Mouse (Mus musculus) natural killer cell, adult 2 months (primary cell): Measurements from ENCODE around the gene Ptpa.
A peak's percentile ranks its signal among the peaks of the same experiment; 100 is the strongest.

ENCODE experiments used
- DNase-seq, 2 experiments: peaks; one replicate each; pipeline ENCODE4 v3.0.0; 2022; ENCODE audit warnings: low spot score in 2 of 2

The Ptpa gene

DNA sequence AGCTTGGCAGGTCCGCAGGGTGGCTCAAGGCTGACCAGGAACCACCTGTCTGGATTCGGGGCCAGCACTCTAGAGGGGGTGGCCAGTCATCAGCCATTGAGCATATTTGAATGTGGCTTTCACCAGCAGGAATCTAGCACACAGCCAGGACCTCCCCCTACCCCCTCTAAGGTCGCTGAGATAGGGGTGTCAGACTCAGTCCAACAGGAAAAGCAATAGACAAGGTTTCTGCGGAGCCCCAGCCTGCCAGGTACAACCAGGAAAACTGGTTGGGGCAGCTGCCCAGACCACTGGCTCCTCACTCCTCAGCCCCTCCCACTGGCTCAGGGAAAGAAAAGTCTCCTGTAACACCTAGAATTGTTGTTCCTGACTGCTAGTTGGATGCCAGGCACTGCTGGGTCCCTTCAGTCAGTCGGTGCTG, 47.5 kb downstream of the Ptpa start:
- DNase-seq: no peak

DNA sequence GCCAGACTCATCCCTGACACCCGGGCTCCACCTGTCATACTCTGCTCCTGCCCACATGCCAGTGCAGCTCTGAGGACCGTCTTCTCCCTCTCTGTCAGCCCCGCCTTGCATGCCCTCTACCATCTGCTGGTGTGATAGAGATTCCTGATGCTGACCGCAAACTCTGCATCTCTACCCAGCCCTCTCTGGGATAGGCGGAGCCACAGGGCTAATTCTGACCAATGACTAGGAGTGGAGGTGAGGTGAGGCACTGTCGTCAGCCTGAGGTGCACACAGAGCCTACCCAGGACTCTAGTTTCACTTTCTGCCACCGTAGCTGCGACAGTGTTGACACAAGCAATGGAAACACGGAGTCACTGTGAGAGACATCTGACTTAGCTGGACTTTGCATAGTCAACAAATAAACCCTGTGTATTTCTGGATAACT, 48.1 kb downstream of the Ptpa start:
- DNase-seq: peak; percentile 86 to 89

DNA sequence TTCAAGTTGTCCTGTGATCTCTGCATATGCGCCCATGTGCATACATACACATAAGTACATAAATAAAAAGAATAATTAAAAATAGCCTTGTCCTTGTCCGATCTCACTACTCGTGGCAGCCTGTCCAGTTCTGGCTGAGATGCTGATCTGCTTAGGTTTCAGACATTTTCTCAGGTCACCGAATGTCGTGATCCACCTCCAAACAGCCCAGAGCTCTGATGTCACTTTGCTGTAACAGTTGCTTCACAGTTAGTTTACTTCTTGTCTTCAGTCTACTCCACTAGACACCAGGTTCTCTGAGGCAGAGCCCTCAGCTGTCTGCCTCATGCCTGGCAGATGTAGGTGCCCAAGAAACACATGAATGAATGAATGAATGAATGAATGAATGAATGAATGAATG, 48.6 kb downstream of the Ptpa start:
- peak in 1 of 2 experiments; percentile 21 for DNase-seq

DNA sequence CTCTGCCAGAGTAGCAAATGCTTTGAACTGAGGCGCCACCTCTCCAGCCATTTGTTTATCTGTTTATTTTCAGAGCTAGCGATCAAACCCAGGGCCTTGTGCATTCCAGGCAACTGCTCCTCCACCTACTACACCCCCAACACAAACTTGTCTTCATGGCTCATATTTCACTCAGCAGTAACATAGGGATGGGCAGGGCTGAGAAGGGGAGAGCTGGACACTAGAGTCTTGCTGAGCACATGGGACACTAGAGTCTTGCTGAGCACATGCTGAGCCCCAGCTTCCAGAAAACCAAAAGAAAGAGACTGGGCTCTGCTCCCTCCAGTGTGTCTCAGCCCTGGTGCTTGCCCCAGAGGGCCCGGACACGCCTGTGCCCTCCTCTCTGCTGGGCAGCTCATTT, 50.9 kb downstream of the Ptpa start:
- DNase-seq: no peak

GRCm38 (mm10) chr2:30469009-30469408, 53.2 kb downstream of the Ptpa start:
- DNase-seq: no peak

- DNase-seq: peak; percentile 44 to 63
Measured at GRCm38 (mm10) chr2:30469796-30470142, 53.9 kb downstream of the Ptpa start.

- peak; percentile 29 to 46 for DNase-seq
Measured at GRCm38 (mm10) chr2:30470143-30470946, 54.5 kb downstream of the Ptpa start.

DNA sequence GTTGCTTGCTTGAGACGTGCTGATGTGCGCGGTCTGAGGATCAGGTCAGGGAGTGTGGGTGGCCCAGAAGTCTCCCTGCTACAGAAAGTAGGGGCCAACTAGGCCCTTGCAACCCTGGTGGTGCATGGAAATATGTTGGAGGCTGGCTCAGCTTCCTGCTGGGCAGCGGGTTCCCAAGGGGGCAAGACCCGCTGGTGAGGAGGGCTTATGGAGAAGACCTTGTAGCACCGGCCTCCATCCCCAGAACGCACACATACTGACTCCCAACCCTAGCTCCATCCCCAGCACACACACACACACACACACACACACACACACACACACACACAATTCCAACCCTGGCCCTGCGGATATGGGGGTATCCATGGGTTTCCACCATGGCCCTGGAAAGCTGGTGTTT, 55.2 kb downstream of the Ptpa start:
- no peak for DNase-seq

- DNase-seq: peak in 1 of 2 experiments; percentile 63
Measured at GRCm38 (mm10) chr2:30471795-30472720, 56.2 kb downstream of the Ptpa start.

DNA sequence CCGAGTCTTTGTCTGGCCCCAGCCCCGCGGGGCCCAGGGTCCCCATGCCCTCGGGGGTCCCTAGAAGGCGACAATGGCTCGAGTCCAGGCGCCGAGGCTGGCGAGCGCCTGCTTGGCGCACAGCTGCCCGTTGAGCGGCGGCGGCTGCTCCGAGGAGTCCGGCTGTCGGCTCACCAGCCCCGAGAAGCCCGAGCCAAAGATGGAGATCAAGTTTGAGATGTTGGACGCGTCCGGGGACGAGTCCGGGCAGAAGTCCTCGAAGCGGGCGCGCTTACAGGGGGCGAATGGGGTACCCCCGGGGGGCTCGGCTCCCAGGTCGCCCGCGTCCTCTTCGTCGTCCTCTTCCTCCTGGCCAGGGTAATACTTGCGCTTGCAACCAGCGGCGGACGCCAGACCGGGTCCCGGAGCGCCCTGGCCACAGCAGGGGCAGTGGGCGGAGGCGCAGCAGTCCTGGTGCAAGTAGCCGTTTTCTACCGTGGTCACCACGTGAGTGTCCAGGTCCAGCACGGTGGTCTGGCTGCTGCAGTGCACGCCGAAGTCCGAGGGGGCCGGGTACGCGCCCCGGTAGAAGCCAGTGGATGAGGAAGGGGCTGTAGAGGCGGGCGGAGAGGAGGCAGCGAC, 57.0 kb downstream of the Ptpa start:
- DNase-seq: no peak

- DNase-seq: peak in 1 of 2 experiments; percentile 38
Measured at GRCm38 (mm10) chr2:30473431-30474031, 57.7 kb downstream of the Ptpa start.

DNA sequence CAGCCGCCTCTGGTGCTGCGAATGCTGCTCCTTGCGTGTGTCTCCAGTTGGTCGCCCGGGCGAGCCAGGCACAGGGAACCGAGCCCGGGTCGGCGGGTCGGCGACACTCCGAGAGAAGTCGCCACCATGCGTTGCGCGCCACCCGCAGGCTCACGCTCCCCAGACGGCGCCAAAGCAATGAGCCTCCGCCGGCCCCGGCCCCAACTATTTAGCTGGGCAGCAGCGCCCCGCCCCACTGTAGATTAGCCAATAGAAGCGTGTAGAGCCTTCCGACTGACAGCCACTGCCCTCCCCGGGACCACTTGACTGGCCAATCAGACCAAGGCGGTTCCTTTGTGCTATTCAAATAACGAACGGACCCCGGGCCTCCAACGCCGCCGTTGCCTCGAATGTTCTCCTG, 58.2 kb downstream of the Ptpa start, which contains the start of gene Ier5l:
Gene Ier5l, minus strand, starts transcription at position 181 of the 400 bp plus-strand sequence.
- peak; percentile 48 to 77 for DNase-seq

- DNase-seq: no peak
Measured at GRCm38 (mm10) chr2:30474776-30475175, 58.9 kb downstream of the Ptpa start.

DNA sequence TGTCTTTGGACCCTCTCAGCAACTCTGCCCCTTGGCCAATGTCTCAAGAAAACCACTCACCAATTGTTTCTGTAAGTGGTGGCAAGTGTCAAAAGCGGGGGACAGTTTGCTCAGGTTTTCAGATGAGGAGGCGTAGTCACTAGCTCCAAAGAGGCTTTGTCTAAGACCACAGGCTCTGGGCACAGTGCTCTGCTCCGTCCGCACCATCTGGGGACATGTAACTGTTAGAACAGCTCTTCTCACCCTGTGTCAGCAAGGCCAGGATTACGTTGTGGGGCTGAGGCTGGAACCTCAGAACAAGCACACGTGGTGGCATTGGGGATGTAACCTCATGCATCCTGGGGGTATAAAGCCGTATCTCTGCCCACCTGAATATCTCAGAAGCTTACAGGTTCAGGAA, 59.6 kb downstream of the Ptpa start:
- no peak for DNase-seq

DNA sequence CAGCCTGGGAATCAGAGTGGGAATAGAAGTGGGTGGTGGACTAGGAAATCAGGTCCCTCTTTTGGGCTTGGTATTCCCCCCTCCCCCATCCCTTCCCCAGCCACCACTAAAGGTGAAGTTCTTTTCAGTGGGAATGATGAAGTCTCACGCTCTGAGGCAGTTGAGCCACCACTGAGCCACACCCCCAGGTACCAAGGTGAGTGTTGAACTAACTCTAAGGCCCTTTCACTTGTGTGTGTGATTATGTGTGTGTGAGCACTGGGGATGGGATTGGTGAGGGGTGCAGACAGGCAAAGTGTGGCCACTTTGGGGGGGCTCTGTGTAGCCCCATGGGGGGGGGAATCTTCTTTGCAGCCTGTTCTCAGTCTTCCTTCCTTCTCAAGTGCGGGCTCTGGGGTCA, 60.4 kb downstream of the Ptpa start:
- DNase-seq: no peak

- DNase-seq: no peak
Measured at GRCm38 (mm10) chr2:30478526-30478925, 62.7 kb downstream of the Ptpa start.

DNA sequence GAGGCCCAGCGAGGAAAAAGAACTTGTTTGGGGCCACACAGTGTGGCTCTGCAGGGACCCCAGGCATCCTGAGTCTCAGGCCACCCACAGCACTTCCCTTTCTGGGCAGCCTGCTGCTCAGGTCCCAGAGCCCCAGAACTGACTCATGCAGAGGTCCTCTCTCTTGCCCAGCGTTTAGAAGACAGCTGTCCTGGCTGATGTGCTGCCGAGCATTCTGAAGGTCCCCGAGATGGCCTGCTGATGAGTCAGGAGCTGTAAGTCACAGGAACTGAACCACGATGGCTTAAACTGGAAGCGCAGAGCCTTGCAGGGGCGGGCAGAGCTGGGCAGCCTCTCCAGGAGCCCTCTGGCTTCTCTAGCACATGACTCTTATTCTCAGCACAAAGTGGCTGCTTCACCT, 71.8 kb downstream of the Ptpa start:
- DNase-seq: no peak

GRCm38 (mm10) chr2:30490384-30490783, 74.5 kb downstream of the Ptpa start:
- DNase-seq: no peak

DNA sequence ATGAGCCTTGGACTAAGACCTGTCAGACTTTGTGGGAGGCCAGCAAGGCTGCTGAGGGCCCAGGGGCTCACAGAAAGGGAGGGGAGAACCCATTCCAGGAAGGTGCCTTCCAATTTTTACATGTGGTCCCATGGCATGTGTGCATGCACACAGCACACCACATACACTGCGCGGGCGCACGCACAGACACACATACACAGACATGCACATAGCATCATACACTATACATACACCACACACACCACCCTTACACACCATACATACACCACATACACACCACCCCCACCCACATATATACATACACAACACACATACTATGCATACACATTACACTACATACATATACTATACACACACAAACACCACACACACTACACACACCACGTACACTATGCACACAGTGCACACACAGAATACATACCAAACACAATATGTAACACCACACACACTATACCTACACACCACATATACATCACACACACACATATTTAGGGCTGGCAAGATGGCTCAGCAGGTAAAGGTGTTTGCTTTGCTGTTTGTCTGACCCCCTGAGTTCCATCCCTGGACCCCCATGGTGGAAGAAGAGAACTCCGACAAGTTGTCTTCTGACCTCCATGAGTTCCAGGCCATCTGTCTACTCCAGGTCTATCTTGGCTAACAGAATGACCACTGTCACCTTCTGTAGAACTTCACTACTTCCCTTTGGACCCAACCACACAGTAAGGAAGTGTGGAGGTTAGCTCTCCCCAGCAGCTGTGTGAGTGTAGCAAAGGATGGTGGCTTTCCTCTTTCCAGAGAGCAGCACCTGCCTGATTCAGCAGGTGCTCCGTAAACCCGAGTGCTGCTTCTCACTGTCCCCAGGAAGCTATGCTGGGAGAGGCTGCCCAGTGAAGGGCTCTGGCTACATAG, 79.4 kb downstream of the Ptpa start:
- DNase-seq: no peak
